Comparison of ENCODE assay signal across 8 mouse cellular contexts in genomic region chr5:142880806-142881516, GRCm38 (mm10). TPM values are rescaled to one million over a fixed set of nuclear protein-coding genes. Genes with fewer than 3 reads are reported as not detected.
DNase-seq lines count a peak whose midpoint lies in the region; ATAC-seq and TF ChIP-seq lines count a peak whose summit lies in the region.

No protein-coding gene starts in this region.

- no peaks in the 10 kb centered on the region for H3K27me3 ChIP-seq in forebrain, embryonic 12.5 days
- H3K27me3 ChIP-seq in megakaryocyte, embryonic 14.5 days (replicated peaks), result no peaks in the 10 kb centered on the region

- peaks cover 67% of the 10 kb centered on the region for H3K36me3 ChIP-seq in forebrain, embryonic 12.5 days (replicated peaks)
- peaks cover 76% of the 10 kb centered on the region for H3K36me3 ChIP-seq in megakaryocyte, embryonic 14.5 days (replicated peaks; ENCODE audit: low read length)

- DNase-seq in layer of hippocampus, adult 2 months (ENCODE audit: low spot score in 2 of 2), result no peak
- no peak for DNase-seq in layer of hippocampus, postnatal 10 days (ENCODE audit: low spot score in 2 of 2)
- DNase-seq in kidney, adult 18-20 months, result peak; percentile 48
- DNase-seq in ovary, postnatal 14 days (ENCODE audit: low spot score), result no peak
- no peak for DNase-seq in layer of hippocampus, adult 18-20 months (ENCODE audit: low spot score in 2 of 2)
- DNase-seq in natural killer cell, adult 2 months (ENCODE audit: low spot score in 2 of 2), result no peak

- peak overlapping the region; percentile 94 for H3K27ac ChIP-seq in layer of hippocampus, adult 2 months
- H3K27ac ChIP-seq in forebrain, embryonic 12.5 days, result peak overlapping the region; percentile 74

- ATAC-seq in forebrain, embryonic 12.5 days (ENCODE audit: low FRiP score), result no peak

- 28% methylated on average over 13 of the region's 13 CpGs for WGBS in forebrain, embryonic 12.5 days

- peaks cover 31% of the 10 kb centered on the region for H3K4me1 ChIP-seq in forebrain, embryonic 12.5 days
- peaks cover 54% of the 10 kb centered on the region for H3K4me1 ChIP-seq in megakaryocyte, embryonic 14.5 days

- H3K9me3 ChIP-seq in forebrain, embryonic 12.5 days, result no peaks in the 10 kb centered on the region
- H3K9me3 ChIP-seq in megakaryocyte, embryonic 14.5 days, result no peaks in the 10 kb centered on the region

- peak overlapping the region; percentile 33 for H3K9ac ChIP-seq in forebrain, embryonic 12.5 days

- no peak overlapping the region; the same call in 1 of the 2 replicates for H3K4me3 ChIP-seq in layer of hippocampus, adult 2 months
- no peak overlapping the region for H3K4me3 ChIP-seq in forebrain, embryonic 12.5 days (replicated peaks)
- peak overlapping the region; percentile 82 for H3K4me3 ChIP-seq in megakaryocyte, embryonic 14.5 days (replicated peaks)

- 0 out of 2 replicates have a peak overlapping the region, but pooled peaks have one; percentile 10 for H3K4me2 ChIP-seq in forebrain, embryonic 12.5 days

- TF ChIP-seq CTCF in layer of hippocampus, adult 2 months (conservative IDR thresholded peaks at IDR 0.05), result no peak

RNA-seq across cellular contexts. Expression of gene Fbxl18, which starts 14.3 kb away (rescaled TPM):
- total RNA-seq in layer of hippocampus, adult 2 months (2021), result 10 to 100 TPM; 36.7 to 39.9 TPM
- total RNA-seq in layer of hippocampus, postnatal 10 days (2021), result 10 to 100 TPM; 38.5 to 40.1 TPM
- polyA plus RNA-seq in forebrain, embryonic 12.5 days (2016; fragmentation: Nextera tagmentation; extraction: Ambion mirVana), result 24.0 and 24.6 TPM in 2 replicates
- polyA plus RNA-seq in megakaryocyte, embryonic 14.5 days (2012; ENCODE audit: insufficient read depth, low replicate concordance), result 4.7 and 4.9 TPM in 2 replicates
- total RNA-seq in layer of hippocampus, adult 18-20 months (2021), result 10 to 100 TPM; 33.9 to 37.6 TPM

RNA-seq across cellular contexts. Expression of gene Actb, which starts 25.6 kb away (rescaled TPM):
- 1,000 to 10,000 TPM; 3,149 to 3,251 TPM for total RNA-seq in layer of hippocampus, adult 2 months (2021)
- total RNA-seq in layer of hippocampus, postnatal 10 days (2021), result 1,000 to 10,000 TPM; 4,137 to 4,167 TPM
- polyA plus RNA-seq in forebrain, embryonic 12.5 days (2016; fragmentation: Nextera tagmentation; extraction: Ambion mirVana), result 12,389 and 14,301 TPM in 2 replicates
- polyA plus RNA-seq in megakaryocyte, embryonic 14.5 days (2012; ENCODE audit: insufficient read depth, low replicate concordance), result 9,487 and 13,262 TPM in 2 replicates
- 1,000 to 10,000 TPM; 3,167 to 3,215 TPM for total RNA-seq in layer of hippocampus, adult 18-20 months (2021)
